Mouse (Mus musculus): ENCODE results near the gene Galk1. TPM values are rescaled to one million over a fixed set of nuclear protein-coding genes. Genes with fewer than 3 reads are reported as not detected.
A peak's percentile ranks its signal among the peaks of the same experiment; 100 is the strongest.

Galk1 gene
- polyA plus RNA-seq, 1 experiment from 2014 or later = 100 TPM

DNA sequence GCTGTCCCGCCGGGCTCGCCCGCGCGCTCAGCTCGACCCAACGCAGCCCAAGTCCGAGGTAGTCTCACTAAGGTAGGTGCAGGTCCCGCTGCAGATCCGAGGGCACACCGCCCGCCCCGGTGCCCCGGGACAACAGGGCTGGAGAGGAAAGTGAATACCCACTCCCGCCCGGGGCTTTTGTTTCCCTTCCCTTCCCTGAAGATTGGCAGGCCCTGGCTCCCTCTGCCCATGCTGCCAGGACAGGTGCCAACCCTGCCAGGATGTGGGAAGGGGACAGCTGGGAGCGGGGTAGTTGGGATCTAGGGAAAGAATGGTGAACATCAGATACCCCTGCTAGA lies 37.5 kb downstream of the Galk1 start:
- no peak for DNase-seq (ENCODE audit: low read depth, low spot score)
- ATAC-seq = no peak
- no peak for TF ChIP-seq CTCF (IDR thresholded peaks at IDR 0.05)
- ChIA-PET POLR2A (interaction anchor here (0.5 kb wide), 1 partner anchor 146 kb away, joined by 4 read pairs; no protein-coding TSS in a partner anchor), CTCF (no interaction called here)
- in situ Hi-C loops (cut with MboI; ENCODE audit: low pct_unique_long_range_greater_than_20kb) = no loop called here
- H3K27me3 ChIP-seq = no peaks in the 10 kb centered on the region

- ATAC-seq (no peak), DNase-seq (ENCODE audit: low read depth, low spot score) (no peak)
- ChIA-PET CTCF (no interaction called here), POLR2A (interaction anchor here (0.5 kb wide), 1 partner anchor 145 kb away, joined by 4 read pairs; no protein-coding TSS in a partner anchor)
- in situ Hi-C loops (cut with MboI; ENCODE audit: low pct_unique_long_range_greater_than_20kb) = no loop called here
- no peaks in the 10 kb centered on the region for H3K27me3 ChIP-seq
- TF ChIP-seq CTCF (IDR thresholded peaks at IDR 0.05) = no peak
Observed at GRCm38 (mm10) chr11:115974309-115975082, 38.0 kb downstream of the Galk1 start, which contains the start of gene Itgb4. Gene Itgb4, plus strand, starts transcription at chr11:115974709.

DNA sequence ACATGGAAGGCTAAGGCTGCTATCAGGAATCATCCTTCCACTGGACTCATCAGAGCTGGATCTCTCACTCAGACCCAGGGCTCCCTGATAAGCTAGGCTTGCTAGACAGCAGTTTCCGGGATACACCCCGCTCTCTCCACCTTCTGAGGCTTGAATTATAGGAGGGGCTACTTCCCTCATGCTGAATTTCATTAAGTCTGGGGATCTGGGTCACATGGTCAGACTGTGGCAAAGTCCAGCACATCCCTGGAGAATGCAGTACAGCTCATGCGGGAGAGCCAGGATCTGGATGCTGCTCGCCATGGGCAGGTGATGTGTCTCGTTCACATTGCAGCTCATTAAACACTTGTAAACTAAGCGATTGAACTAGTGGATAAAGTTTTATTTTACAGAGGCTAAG lies 41.5 kb downstream of the Galk1 start:
- no peaks in the 10 kb centered on the region for H3K27me3 ChIP-seq
- ATAC-seq (peak; percentile 36), DNase-seq (ENCODE audit: low read depth, low spot score) (peak; percentile 68)
- TF ChIP-seq CTCF (IDR thresholded peaks at IDR 0.05) = no peak
- in situ Hi-C loops (cut with MboI; ENCODE audit: low pct_unique_long_range_greater_than_20kb) = no loop called here
- POLR2A ChIA-PET = no interaction called here
- CTCF ChIA-PET = interaction anchor here (1.3 to 1.8 kb wide), 4 partner anchors 9 to 31 kb away, joined by 3 to 6 read pairs (median 4); no protein-coding TSS in a partner anchor

- ChIA-PET POLR2A (interaction anchor here (0.7 kb wide), 1 partner anchor 16 kb away, joined by 3 read pairs; no protein-coding TSS in a partner anchor), CTCF (interaction anchor here (1.4 to 1.8 kb wide), 3 partner anchors 10 to 26 kb away, joined by 3 to 5 read pairs (median 3); no protein-coding TSS in a partner anchor)
- TF ChIP-seq CTCF (IDR thresholded peaks at IDR 0.05) = no peak
- DNase-seq (ENCODE audit: low read depth, low spot score) = peak; percentile 81
- peak; percentile 31 for ATAC-seq
- no peaks in the 10 kb centered on the region for H3K27me3 ChIP-seq
- in situ Hi-C loops (cut with MboI; ENCODE audit: low pct_unique_long_range_greater_than_20kb) = no loop called here
Observed at GRCm38 (mm10) chr11:115970006-115970673, 42.4 kb downstream of the Galk1 start.

DNA sequence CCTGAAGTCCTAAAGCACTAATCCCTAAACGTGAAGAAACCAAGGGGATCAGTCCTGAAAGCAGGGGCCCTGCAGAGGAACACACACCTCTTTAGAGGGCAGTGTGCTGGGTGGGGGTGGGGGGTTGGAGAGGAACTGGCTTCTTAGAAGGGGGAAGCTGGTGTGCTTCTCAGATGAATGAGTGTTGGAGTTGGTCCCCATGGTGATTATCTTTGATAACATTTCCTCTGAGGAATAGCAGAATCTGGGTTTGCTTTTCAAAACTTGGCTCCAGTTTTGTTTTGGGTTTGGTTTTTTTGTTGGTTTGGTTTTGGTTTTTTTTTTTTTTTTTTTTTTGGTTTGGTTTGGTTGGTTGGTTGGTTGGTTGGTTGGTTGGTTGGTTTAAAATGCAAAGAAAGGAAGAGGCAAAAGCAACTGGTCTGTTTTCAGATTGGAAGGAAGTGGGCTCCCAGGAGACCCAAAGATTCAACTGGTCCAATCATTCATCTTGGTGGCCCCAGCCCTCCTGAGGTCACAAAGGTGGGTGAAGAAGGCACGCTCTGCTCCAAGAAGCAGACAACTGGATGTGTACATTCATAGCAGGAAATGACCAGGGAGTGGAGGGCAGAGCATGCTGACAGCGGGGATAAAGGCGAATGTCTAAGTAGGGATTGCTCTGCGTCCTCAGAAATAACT lies 43.7 kb downstream of the Galk1 start:
- POLR2A ChIA-PET = no interaction called here
- ATAC-seq (no peak), DNase-seq (ENCODE audit: low read depth, low spot score) (no peak)
- no peaks in the 10 kb centered on the region for H3K27me3 ChIP-seq
- in situ Hi-C loops (cut with MboI; ENCODE audit: low pct_unique_long_range_greater_than_20kb) = no loop called here
- CTCF ChIA-PET = no interaction called here
- TF ChIP-seq CTCF (IDR thresholded peaks at IDR 0.05) = no peak

- H3K27me3 ChIP-seq = no peaks in the 10 kb centered on the region
- POLR2A ChIA-PET = interaction anchor here (0.7 kb wide), 1 partner anchor 258 kb away, joined by 3 read pairs; no protein-coding TSS in a partner anchor
- ATAC-seq (peak; percentile 59), DNase-seq (ENCODE audit: low read depth, low spot score) (peak; percentile 73)
- in situ Hi-C loops (cut with MboI; ENCODE audit: low pct_unique_long_range_greater_than_20kb) = no loop called here
- CTCF ChIA-PET = no interaction called here
- no peak for TF ChIP-seq CTCF (IDR thresholded peaks at IDR 0.05)
Observed at GRCm38 (mm10) chr11:115964977-115965604, 47.4 kb downstream of the Galk1 start.

GRCm38 (mm10) chr11:115962651-115963412 lies 49.7 kb downstream of the Galk1 start:
- H3K27me3 ChIP-seq = no peaks in the 10 kb centered on the region
- ChIA-PET POLR2A (no interaction called here), CTCF (no interaction called here)
- ATAC-seq (no peak), DNase-seq (ENCODE audit: low read depth, low spot score) (no peak)
- no peak for TF ChIP-seq CTCF (IDR thresholded peaks at IDR 0.05)
- in situ Hi-C loops (cut with MboI; ENCODE audit: low pct_unique_long_range_greater_than_20kb) = no loop called here

DNA sequence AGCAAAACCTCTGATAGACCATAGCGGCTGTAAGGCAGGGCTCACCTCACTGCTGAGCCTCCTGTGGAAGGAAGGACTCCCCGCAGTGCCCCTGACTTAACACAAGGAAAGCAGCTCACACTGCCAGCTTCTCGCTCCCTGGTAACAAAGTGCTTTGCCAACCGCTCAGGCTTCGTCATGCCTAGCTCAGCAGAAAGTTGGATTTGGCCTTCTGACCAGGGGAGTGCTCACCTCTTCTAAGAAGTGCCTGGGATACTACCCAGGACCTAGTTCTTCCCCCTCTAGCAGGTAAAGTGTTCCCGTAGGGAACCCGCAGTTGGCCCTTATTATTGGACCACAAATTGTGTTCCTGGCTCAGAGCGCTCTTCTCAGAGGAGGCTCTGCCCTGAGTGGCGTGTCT lies 53.5 kb downstream of the Galk1 start:
- in situ Hi-C loops (cut with MboI; ENCODE audit: low pct_unique_long_range_greater_than_20kb) = no loop called here
- DNase-seq (ENCODE audit: low read depth, low spot score) (no peak), ATAC-seq (no peak)
- TF ChIP-seq CTCF (IDR thresholded peaks at IDR 0.05) = no peak
- ChIA-PET POLR2A (no interaction called here), CTCF (no interaction called here)
- no peaks in the 10 kb centered on the region for H3K27me3 ChIP-seq

Other genes with a start within 250 kb of the Galk1 start
- gene Tmem94, start 247.3 kb downstream of the Galk1 start, polyA plus RNA-seq (2021) = 44.3 TPM
- 29.7 TPM for gene Caskin2, start 199.1 kb downstream of the Galk1 start, polyA plus RNA-seq (2021)
- gene Tsen54, start 198.0 kb downstream of the Galk1 start, polyA plus RNA-seq (2021) = 52.3 TPM
- 163 TPM for gene Llgl2, start 188.7 kb downstream of the Galk1 start, polyA plus RNA-seq (2021)
- gene Myo15b, start 154.3 kb downstream of the Galk1 start, polyA plus RNA-seq (2021) = 1.4 TPM
- 1.6 TPM for gene Smim5, start 112.8 kb downstream of the Galk1 start, polyA plus RNA-seq (2021)
- gene Smim6, start 100.7 kb downstream of the Galk1 start, polyA plus RNA-seq (2021) = 0.53 TPM
- 46.3 TPM for gene Sap30bp, start 79.4 kb downstream of the Galk1 start, polyA plus RNA-seq (2021)
- gene Recql5, start 79.2 kb downstream of the Galk1 start, polyA plus RNA-seq (2021) = 20.9 TPM
- gene Itgb4, start 38.0 kb downstream of the Galk1 start, polyA plus RNA-seq (2021) = 0.06 TPM
- 1,066 TPM for gene H3f3b, start 15.2 kb upstream of the Galk1 start, polyA plus RNA-seq (2021)
- gene Unk, start 17.6 kb upstream of the Galk1 start, polyA plus RNA-seq (2021) = 24.9 TPM
- gene Unc13d, start 65.2 kb upstream of the Galk1 start, polyA plus RNA-seq (2021) = 0.33 TPM
- gene Wbp2, start 74.3 kb upstream of the Galk1 start, polyA plus RNA-seq (2021) = 255 TPM
- gene Trim47, start 114.5 kb upstream of the Galk1 start, polyA plus RNA-seq (2021) = 76.1 TPM
- 10.1 TPM for gene Trim65, start 118.4 kb upstream of the Galk1 start, polyA plus RNA-seq (2021)
- gene Mrpl38, start 126.1 kb upstream of the Galk1 start, polyA plus RNA-seq (2021) = 89.7 TPM
- 49.2 TPM for gene Fbf1, start 155.4 kb upstream of the Galk1 start, polyA plus RNA-seq (2021)
- gene Ten1, start 186.1 kb upstream of the Galk1 start, polyA plus RNA-seq (2021) = 53.6 TPM
- gene Acox1, start 186.3 kb upstream of the Galk1 start, polyA plus RNA-seq (2021) = 67.1 TPM
- gene Evpl, start 225.4 kb upstream of the Galk1 start, polyA plus RNA-seq (2021) = 0.05 TPM